25 mouse cellular contexts compared by ENCODE assay signal in the genomic region with DNA sequence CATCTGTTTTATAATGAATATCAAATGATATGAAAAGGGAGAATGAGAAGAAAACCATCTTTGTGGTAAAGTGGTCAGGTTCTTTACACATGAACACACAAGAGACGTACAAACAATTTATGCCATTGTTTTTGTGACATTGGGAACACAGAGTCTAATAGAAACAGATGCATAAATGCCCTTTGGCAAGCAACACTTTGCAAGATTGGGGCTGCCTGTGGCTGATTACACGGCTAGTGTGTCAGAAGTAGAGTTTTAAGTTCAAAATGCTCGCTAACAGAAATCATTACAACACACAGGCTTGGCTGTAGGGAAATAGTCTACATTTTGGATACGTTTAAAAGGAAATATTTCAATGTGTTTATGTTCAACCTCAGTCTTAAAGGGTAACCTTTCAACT.
DNase-seq lines count a peak whose midpoint lies in the region; ATAC-seq lines count a peak whose summit lies in the region.
"Had no signal": no experiment of that assay in that cellular context is flagged by ENCODE, and none has a peak within 500 bp of the region (broad histone marks: within the 10 kb centered on the region; RNA-seq: fewer than 3 reads in every experiment).

No protein-coding gene starts in this region.

- no peak for ATAC-seq in embryonic facial prominence, embryonic 11.5 days (replicated peaks; ENCODE audit: insufficient number of reproducible peaks, low FRiP score, low TSS enrichment, low read depth)
- ATAC-seq in embryonic facial prominence, embryonic 14.5 days (ENCODE audit: low read depth), result no peak
- 0 out of 2 replicates have a peak, but pooled peaks have one; percentile 34 for ATAC-seq in megakaryocyte progenitor cell, adult 5-6 weeks (replicated peaks; ENCODE audit: poor library complexity)
- ATAC-seq in erythroblast, adult 5-6 weeks (replicated peaks; ENCODE audit: low FRiP score, poor library complexity, severe bottlenecking), result no peak
- ATAC-seq in inflammation-experienced regulatory T-cells, adult 6 months, result no peak
- ATAC-seq: CD4-positive, CD25-positive, alpha-beta regulatory T cell, adult 4 months; forebrain, embryonic 15.5 days; hindbrain, postnatal 0 days; intestine, postnatal 0 days; Patski had no signal

- H3K4me1 ChIP-seq in embryonic facial prominence, embryonic 11.5 days (ENCODE audit: control insufficient read depth, insufficient read depth, low read length), result no peaks in the 10 kb centered on the region
- peaks cover 18% of the 10 kb centered on the region for H3K4me1 ChIP-seq in embryonic facial prominence, embryonic 14.5 days (ENCODE audit: control insufficient read depth, insufficient read depth, low read length)
- H3K4me1 ChIP-seq: forebrain, embryonic 12.5 days had no signal

- no peaks in the 10 kb centered on the region for H3K27me3 ChIP-seq in embryonic facial prominence, embryonic 11.5 days (ENCODE audit: control insufficient read depth, insufficient read depth, low read length)
- no peaks in the 10 kb centered on the region for H3K27me3 ChIP-seq in embryonic facial prominence, embryonic 14.5 days (replicated peaks; ENCODE audit: control insufficient read depth, insufficient read depth, low read length)
- H3K27me3 ChIP-seq: forebrain, embryonic 12.5 days; forebrain, embryonic 15.5 days had no signal

- H3K4me2 ChIP-seq in embryonic facial prominence, embryonic 11.5 days (ENCODE audit: low read depth, low read length), result no peak overlapping the region
- no peak overlapping the region for H3K4me2 ChIP-seq in embryonic facial prominence, embryonic 14.5 days (ENCODE audit: low read depth, low read length)
- H3K4me2 ChIP-seq: forebrain, embryonic 12.5 days; forebrain, embryonic 15.5 days; heart, embryonic 13.5 days; hindbrain, embryonic 14.5 days had no signal

- 50% methylated on average over 4 of the region's 4 CpGs for WGBS in embryonic facial prominence, embryonic 11.5 days
- 40% methylated on average over 4 of the region's 4 CpGs for WGBS in embryonic facial prominence, embryonic 14.5 days

- no peak overlapping the region for H3K4me3 ChIP-seq in embryonic facial prominence, embryonic 11.5 days (ENCODE audit: low read depth, low read length)
- H3K4me3 ChIP-seq in embryonic facial prominence, embryonic 14.5 days (ENCODE audit: low read depth, low read length), result no peak overlapping the region
- H3K4me3 ChIP-seq: erythroblast, embryonic 14.5 days; forebrain, embryonic 12.5 days; forebrain, embryonic 15.5 days; heart, embryonic 13.5 days had no signal

- H3K9ac ChIP-seq in embryonic facial prominence, embryonic 11.5 days (replicated peaks; ENCODE audit: low read length), result no peak overlapping the region
- H3K9ac ChIP-seq in embryonic facial prominence, embryonic 14.5 days (ENCODE audit: low read depth, low read length), result no peak overlapping the region
- H3K9ac ChIP-seq: forebrain, embryonic 12.5 days; forebrain, embryonic 15.5 days; heart, embryonic 13.5 days; hindbrain, embryonic 14.5 days had no signal

- H3K36me3 ChIP-seq in embryonic facial prominence, embryonic 11.5 days (replicated peaks; ENCODE audit: control insufficient read depth, insufficient read depth, low read depth, low read length), result no peaks in the 10 kb centered on the region
- H3K36me3 ChIP-seq in embryonic facial prominence, embryonic 14.5 days (ENCODE audit: control insufficient read depth, insufficient read depth, low read length), result no peaks in the 10 kb centered on the region
- H3K36me3 ChIP-seq: forebrain, embryonic 12.5 days; forebrain, embryonic 15.5 days; heart, embryonic 13.5 days had no signal

- H3K27ac ChIP-seq in embryonic facial prominence, embryonic 11.5 days (replicated peaks; ENCODE audit: low read depth, low read length), result 0 out of 2 replicates have a peak overlapping the region, but pooled peaks have one; percentile 1
- H3K27ac ChIP-seq in embryonic facial prominence, embryonic 14.5 days (replicated peaks; ENCODE audit: low read depth, low read length), result peak overlapping the region; percentile 83
- H3K27ac ChIP-seq: forebrain, embryonic 12.5 days; forebrain, embryonic 15.5 days; heart, embryonic 13.5 days; hindbrain, embryonic 14.5 days; hindbrain, postnatal 0 days had no signal

- DNase-seq in NIH3T3 (ENCODE audit: low read depth), result peak; percentile 8
- DNase-seq in embryonic facial prominence, embryonic 11.5 days (ENCODE audit: low spot score), result peak; percentile 35
- DNase-seq in embryonic facial prominence, embryonic 14.5 days (ENCODE audit: low spot score), result peak; percentile 70
- no peak for DNase-seq in adipocyte (ENCODE audit: low spot score)
- DNase-seq in yolk sac, embryonic 10.5 days (ENCODE audit: low spot score), result no peak
- DNase-seq: adrenal gland, adult 2 months; adrenal gland, postnatal 14 days; cerebellum, adult 11 months; cerebellum, adult 2 months; cerebellum, adult 9-11 months; cerebellum, postnatal 25 days; heart, postnatal 14 days; heart, postnatal 4 days had no signal

- H3K9me3 ChIP-seq in embryonic facial prominence, embryonic 11.5 days (replicated peaks; ENCODE audit: control insufficient read depth, low read length), result no peaks in the 10 kb centered on the region
- no peaks in the 10 kb centered on the region for H3K9me3 ChIP-seq in embryonic facial prominence, embryonic 14.5 days (ENCODE audit: control insufficient read depth, low read length)
- H3K9me3 ChIP-seq: forebrain, embryonic 12.5 days; forebrain, embryonic 15.5 days; heart, embryonic 13.5 days had no signal

Comparison
In these comparisons a context has a peak if more than half of its experiments do, and no peak if none do; other contexts are left out.
1. DNase-seq: peak in NIH3T3 (single experiment), embryonic facial prominence, embryonic 11.5 days (single experiment) and embryonic facial prominence, embryonic 14.5 days (single experiment); none in adipocyte (single experiment) and yolk sac, embryonic 10.5 days (single experiment).